Mouse (Mus musculus): Measurements from ENCODE around the gene Fxyd1.

- TF ChIP-seq POLR2A (IDR thresholded peaks at IDR 0.05; ENCODE audit: insufficient read depth, low read depth, low read length) (no peak), CTCF (IDR thresholded peaks at IDR 0.05; ENCODE audit: insufficient read depth, low read depth, low read length) (no peak)
Observed at GRCm38 (mm10) chr7:31056448-31056847, 551 bp downstream of the Fxyd1 start.
